Mouse (Mus musculus) layer of hippocampus, adult 6 months (tissue): ENCODE data around the gene Xpo6. TPM values are rescaled to one million over a fixed set of nuclear protein-coding genes. Genes with fewer than 3 reads are reported as not detected.

ENCODE experiments used
- long read RNA-seq, 2 experiments: library from polyadenylated mRNA; unstranded; transcript quantifications; one replicate each; pipeline ENCODE4 v2.0.0; 2019 to 2020
- polyA plus RNA-seq: library from polyadenylated mRNA; unstranded; fragments of <200 nt; fragmentation: Nextera tagmentation; gene quantifications from 2 replicates; pipeline ENCODE4 v1.2.3, GENCODE M21; 2021

Xpo6 gene
- 19.3 and 24.7 TPM in 2 replicates for polyA plus RNA-seq
- long read RNA-seq, experiment 1, partial matches to known transcripts: 12 of 17 reads
- long read RNA-seq, experiment 1, other reads (novel, unspliced or antisense): 2 of 17 reads
- long read RNA-seq, experiment 2, full-length matches to known transcripts: 18 of 42 reads
- long read RNA-seq, experiment 2, partial matches to known transcripts: 17 of 42 reads
- long read RNA-seq, experiment 2, other reads (novel, unspliced or antisense): 7 of 42 reads

GRCm38 (mm10) chr7:126200178-126200996 lies at the start of gene Xpo6:
TSS of gene Xpo6 (minus strand) at chr7:126200501.

GRCm38 (mm10) chr7:126082286-126082741 lies 118.0 kb downstream of the Xpo6 start, which contains the start of gene Gsg1l:
TSS of gene Gsg1l (minus strand) at chr7:126082411.

Other genes with a start within 250 kb of the Xpo6 start
- 6.1 and 7.5 TPM in 2 replicates for gene Gsg1l, start 118.1 kb downstream of the Xpo6 start, polyA plus RNA-seq
- 4.8 and 5.6 TPM in 2 replicates for gene Sbk1, start 72.1 kb upstream of the Xpo6 start, polyA plus RNA-seq
- 0.11 TPM in 1 of 2 replicates, not detected in the other for gene Lat, start 169.1 kb upstream of the Xpo6 start, polyA plus RNA-seq
- gene Spns1, start 176.9 kb upstream of the Xpo6 start, polyA plus RNA-seq: 61.0 and 66.9 TPM in 2 replicates
- gene Nfatc2ip, start 196.2 kb upstream of the Xpo6 start, polyA plus RNA-seq: 0.82 and 1.1 TPM in 2 replicates
- gene Cd19, start 214.4 kb upstream of the Xpo6 start, polyA plus RNA-seq: not detected in 2 replicates
- gene Rabep2, start 228.3 kb upstream of the Xpo6 start, polyA plus RNA-seq: 7.5 and 8.5 TPM in 2 replicates